Mouse (Mus musculus) intestine, embryonic 14.5 days (tissue): ENCODE results near the gene Trabd2b. TPM values are rescaled to one million over a fixed set of nuclear protein-coding genes. Genes with fewer than 3 reads are reported as not detected.

Source experiments
- ATAC-seq: fragments of 200-750 bp; cut with Nextera tagmentation; replicated peaks from 2 replicates; pipeline ENCODE4 v1.8.0; 2017; ENCODE audit warnings: low read depth, moderate number of reproducible peaks, moderate TSS enrichment, moderate library complexity; ENCODE audit not compliant: low FRiP score, low TSS enrichment
- DNase-seq: peaks from one replicate; pipeline ENCODE4 v3.0.0-alpha.2; 2018; ENCODE audit warnings: low spot score
- H3K27ac ChIP-seq: fragments of 300-500 bp; sonication (generic); 2 replicates; pipeline ENCODE4 v1.5.1; 2014; ENCODE audit warnings: low read depth, mild to moderate bottlenecking, control low read depth
- H3K27me3 ChIP-seq: fragments of 300-500 bp; sonication (generic); replicated peaks from 2 replicates; pipeline ENCODE4 v1.6.1; 2014; ENCODE audit warnings: low read length, control low read depth; ENCODE audit not compliant: control insufficient read depth, insufficient read depth
- H3K36me3 ChIP-seq: fragments of 300-500 bp; sonication (generic); 2 replicates; pipeline ENCODE4 v1.6.1; 2014; ENCODE audit warnings: low read length, control low read depth; ENCODE audit not compliant: control insufficient read depth, insufficient read depth
- H3K4me1 ChIP-seq: fragments of 300-500 bp; sonication (generic); replicated peaks from 2 replicates; pipeline ENCODE4 v1.6.1; 2014; ENCODE audit warnings: low read length, control low read depth, mixed read lengths; ENCODE audit not compliant: control insufficient read depth, insufficient read depth
- H3K4me2 ChIP-seq: fragments of 300-500 bp; sonication (generic); 2 replicates; pipeline ENCODE4 v1.6.1; 2014; ENCODE audit warnings: low read length
- H3K4me3 ChIP-seq: fragments of 300-500 bp; sonication (generic); 2 replicates; pipeline ENCODE4 v1.5.1; 2014; ENCODE audit warnings: low read depth, low read length, control low read depth, mixed read lengths
- H3K9ac ChIP-seq: fragments of 300-500 bp; sonication (generic); 2 replicates; pipeline ENCODE4 v1.6.1; 2014; ENCODE audit warnings: mild to moderate bottlenecking, low read length
- H3K9me3 ChIP-seq: fragments of 300-500 bp; sonication (generic); 2 replicates; pipeline ENCODE4 v1.6.1; 2016; ENCODE audit warnings: low read length, control low read depth; ENCODE audit not compliant: control insufficient read depth
- WGBS: fragments of 180-500 bp; shearing (Covaris S2); extraction: QIAGEN DNeasy Blood & Tissue Kit; methylation state at CpG from one replicate; pipeline ENCODE4 v1.1.7; 2014; 5-methylcytosine and 5-hydroxymethylcytosine counted together
- polyA plus RNA-seq: library from polyadenylated mRNA; unstranded; fragments of >200 nt; fragmentation: Nextera tagmentation; extraction: Ambion mirVana; gene quantifications from 2 replicates; pipeline ENCODE4 v1.2.1, GENCODE M21; 2014

Trabd2b gene
- polyA plus RNA-seq, 1 experiment from 2014 or later, result 0.72 TPM

DNA sequence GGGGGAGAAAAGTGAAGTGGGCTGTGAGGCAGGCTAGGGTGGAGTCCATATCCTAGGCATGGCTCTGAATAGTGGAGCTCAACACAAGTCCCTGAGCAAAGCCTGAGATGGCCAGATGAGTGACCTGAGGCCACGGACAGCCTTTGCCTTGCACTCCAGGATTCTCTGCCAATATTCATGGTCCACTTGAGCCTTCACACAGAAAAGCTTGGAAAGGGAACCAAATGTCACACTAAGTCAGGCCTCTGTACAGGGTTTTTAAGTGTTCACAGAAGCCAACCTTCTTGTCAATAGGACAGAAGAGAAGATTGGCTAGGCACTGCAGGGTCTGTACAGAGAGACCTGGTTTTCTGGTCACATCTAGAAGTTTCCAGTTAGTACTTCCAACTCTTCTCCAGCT, 134.7 kb downstream of the Trabd2b start:
- no peak for DNase-seq
- no peaks in the 10 kb centered on the region for H3K27me3 ChIP-seq
- H3K9ac ChIP-seq, result no peak overlapping the region
- ATAC-seq, result no peak
- no peak overlapping the region for H3K27ac ChIP-seq
- H3K4me3 ChIP-seq, result no peak overlapping the region
- H3K4me2 ChIP-seq, result no peak overlapping the region
- H3K4me1 ChIP-seq, result no peaks in the 10 kb centered on the region
- WGBS, result 88% methylated on average over 1 of the region's 1 CpGs
- H3K9me3 ChIP-seq, result no peaks in the 10 kb centered on the region
- no peaks in the 10 kb centered on the region for H3K36me3 ChIP-seq

DNA sequence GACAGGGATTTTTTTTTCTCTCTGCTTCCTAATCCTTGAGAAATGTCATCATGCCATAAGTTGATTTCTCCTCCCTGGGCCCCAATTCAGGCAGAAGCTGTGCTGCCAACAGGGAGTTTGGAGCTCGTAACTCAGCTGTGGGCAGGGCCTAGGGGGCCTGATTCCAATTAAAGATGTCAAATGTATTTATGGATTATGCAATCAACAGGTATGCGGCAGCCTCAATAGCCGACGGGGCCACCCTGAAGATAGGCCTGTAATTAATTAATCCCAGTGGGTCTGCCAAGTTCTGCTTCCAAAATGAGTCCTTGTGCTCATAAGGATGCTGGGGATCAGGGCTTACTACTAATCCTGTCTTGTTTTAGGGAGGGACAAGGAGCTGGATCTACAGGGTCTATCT, 135.6 kb downstream of the Trabd2b start:
- 61% methylated on average over 4 of the region's 4 CpGs for WGBS
- Histone ChIP-seq H3K27me3 (no peaks in the 10 kb centered on the region), H3K9me3 (no peaks in the 10 kb centered on the region), H3K9ac (no peak overlapping the region), H3K4me2 (no peak overlapping the region), H3K4me1 (no peaks in the 10 kb centered on the region), H3K36me3 (no peaks in the 10 kb centered on the region), H3K27ac (no peak overlapping the region), H3K4me3 (no peak overlapping the region)
- DNase-seq (no peak), ATAC-seq (no peak)

DNA sequence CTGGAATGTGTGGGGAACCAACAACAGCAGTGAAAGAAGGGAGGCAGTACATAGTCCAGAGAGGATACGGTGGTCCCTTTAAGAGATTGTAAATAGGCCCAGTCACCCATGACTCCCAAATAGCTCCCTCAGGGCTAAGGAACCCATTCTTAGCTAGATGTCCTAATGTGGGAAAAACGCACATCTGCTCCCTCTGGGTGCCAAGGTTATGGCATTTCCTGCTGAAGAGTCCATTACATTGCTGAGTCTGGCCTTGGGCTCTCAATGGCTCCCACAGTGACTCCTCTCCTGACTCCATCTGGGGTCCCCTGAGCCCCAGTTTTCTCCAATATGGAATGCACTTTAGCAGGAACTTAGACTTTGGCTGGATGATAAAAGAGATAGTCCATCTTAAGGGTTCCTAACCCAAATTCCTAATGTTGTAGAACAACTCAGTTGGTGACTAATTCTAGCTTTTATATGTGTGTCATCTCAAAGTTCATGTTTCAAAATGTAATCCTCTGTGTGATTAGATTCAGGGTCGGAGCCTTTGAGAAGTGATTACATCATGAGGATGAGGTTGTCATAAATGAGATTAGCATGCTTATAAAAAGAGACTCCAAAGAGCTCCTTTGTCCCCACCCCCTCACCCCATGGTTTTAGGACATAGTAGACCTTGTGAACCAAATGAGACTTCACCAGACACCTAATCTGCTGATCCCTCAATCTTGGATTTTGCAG, 139.1 kb downstream of the Trabd2b start:
- Histone ChIP-seq H3K4me3 (no peak overlapping the region), H3K36me3 (no peaks in the 10 kb centered on the region), H3K9ac (no peak overlapping the region), H3K4me1 (0 out of 2 replicates have a peak, but pooled peaks cover under 1% of the 10 kb centered on the region), H3K4me2 (no peak overlapping the region), H3K27ac (no peak overlapping the region), H3K27me3 (no peaks in the 10 kb centered on the region), H3K9me3 (no peaks in the 10 kb centered on the region)
- ATAC-seq (no peak), DNase-seq (no peak)
- 77% methylated on average over 3 of the region's 3 CpGs for WGBS

DNA sequence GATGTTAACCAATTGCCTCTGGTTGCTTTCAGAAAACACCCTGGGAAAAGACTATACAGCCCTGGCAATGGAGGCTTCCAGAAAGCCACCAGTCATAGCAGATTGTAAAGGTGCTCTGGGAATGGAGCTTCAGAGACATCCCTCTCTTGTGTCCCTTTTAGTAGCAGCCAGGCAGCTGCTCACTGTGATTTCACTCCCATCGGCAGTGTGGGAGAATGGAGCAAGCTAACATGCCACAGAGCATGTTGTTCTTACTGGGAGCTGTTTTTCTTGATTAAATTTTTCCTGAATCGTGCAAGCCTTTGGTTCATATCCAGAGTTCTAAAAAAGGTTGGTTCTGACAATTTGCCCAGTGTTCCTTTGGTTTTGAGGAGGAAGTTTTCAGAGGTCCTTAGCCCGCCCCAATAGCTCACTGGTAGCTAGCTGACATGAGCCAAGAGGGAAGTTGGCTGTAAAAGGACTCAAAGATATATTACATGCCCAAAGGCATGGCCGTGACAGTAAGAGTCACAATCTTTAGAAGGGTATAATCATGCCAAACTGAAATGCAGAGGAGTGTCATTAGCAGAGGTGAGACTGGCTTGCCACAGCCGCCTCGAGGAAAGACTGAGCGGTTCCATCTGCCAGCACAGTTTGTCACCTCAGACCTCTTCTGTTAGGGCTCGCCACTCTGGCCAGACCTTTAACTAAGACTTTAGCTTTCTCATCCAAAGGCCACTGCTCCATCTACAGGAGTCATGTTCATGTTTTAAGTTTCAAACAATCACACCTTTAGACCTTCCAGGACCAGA, 141.3 kb downstream of the Trabd2b start:
- Histone ChIP-seq H3K36me3 (no peaks in the 10 kb centered on the region), H3K4me1 (peaks cover 9% of the 10 kb centered on the region; the same call in 1 of the 2 replicates), H3K27ac (no peak overlapping the region), H3K4me2 (no peak overlapping the region), H3K4me3 (no peak overlapping the region), H3K27me3 (no peaks in the 10 kb centered on the region), H3K9ac (no peak overlapping the region), H3K9me3 (no peaks in the 10 kb centered on the region)
- ATAC-seq (no peak), DNase-seq (peak; percentile 38)
- WGBS, result 72% methylated on average over 8 of the region's 8 CpGs

DNA sequence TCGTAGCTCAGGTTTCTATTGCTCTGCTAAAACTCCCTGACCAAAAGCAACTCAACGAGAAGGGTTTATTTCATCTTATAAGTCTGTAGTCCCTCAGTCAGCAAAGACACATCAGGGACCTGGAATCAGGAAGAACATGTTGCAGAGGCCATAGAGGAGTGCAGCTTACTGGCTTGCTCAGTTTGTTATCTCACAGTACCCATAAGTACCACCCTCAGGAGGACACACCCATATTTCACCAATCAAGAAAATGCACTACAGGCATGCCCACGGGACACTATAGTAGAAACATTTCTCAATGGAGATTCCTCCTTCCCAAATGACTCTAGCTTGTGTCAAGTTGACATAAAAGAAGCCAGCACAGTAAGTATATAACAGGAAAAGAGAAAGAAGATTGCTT, 143.0 kb downstream of the Trabd2b start:
- no peak overlapping the region for H3K27ac ChIP-seq
- WGBS, result 78% methylated on average over 3 of the region's 3 CpGs
- peaks cover 9% of the 10 kb centered on the region; the same call in 1 of the 2 replicates for H3K4me1 ChIP-seq
- H3K4me3 ChIP-seq, result no peak overlapping the region
- peak; percentile 34 for DNase-seq
- H3K27me3 ChIP-seq, result no peaks in the 10 kb centered on the region
- H3K9ac ChIP-seq, result no peak overlapping the region
- no peak for ATAC-seq
- no peaks in the 10 kb centered on the region for H3K36me3 ChIP-seq
- no peak overlapping the region for H3K4me2 ChIP-seq
- no peaks in the 10 kb centered on the region for H3K9me3 ChIP-seq

DNA sequence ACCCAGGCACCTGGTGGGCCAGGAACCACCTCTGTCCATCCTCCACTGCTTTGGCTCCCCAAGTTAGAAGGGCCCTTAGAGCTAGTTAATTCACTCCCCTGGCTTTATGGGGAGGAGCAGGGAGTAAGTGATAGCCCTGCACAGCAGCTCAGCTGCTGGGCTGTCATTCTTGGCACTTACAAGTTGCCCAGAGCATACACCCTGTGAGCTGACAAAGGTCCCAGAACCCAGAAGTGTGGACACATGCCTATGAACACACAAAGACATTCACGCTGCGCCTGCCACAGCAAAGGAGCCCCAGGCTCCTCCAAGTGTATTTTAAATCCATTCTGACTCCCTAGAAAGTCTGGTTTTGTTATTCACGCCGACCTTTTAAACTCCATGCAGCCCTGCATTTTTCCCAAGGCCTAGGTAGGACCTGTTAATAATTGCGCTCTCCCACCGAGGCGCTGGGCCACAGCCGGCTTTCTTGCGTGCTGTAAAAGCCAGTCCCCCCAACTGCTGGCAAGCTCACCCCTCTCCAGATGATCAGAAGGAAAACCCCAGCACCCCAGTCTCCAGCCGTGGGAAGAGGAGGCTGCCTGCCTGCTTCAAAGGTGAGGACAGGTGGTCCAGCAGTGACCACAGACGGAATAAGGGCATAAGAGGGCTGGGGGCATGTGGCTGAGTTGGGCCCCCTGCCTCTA, 144.1 kb downstream of the Trabd2b start:
- no peak overlapping the region for H3K9ac ChIP-seq
- H3K36me3 ChIP-seq, result no peaks in the 10 kb centered on the region
- DNase-seq (peak; percentile 50), ATAC-seq (no peak)
- no peaks in the 10 kb centered on the region for H3K27me3 ChIP-seq
- H3K27ac ChIP-seq, result no peak overlapping the region
- H3K4me1 ChIP-seq, result peaks cover 9% of the 10 kb centered on the region; the same call in 1 of the 2 replicates
- WGBS, result 48% methylated on average over 11 of the region's 11 CpGs
- no peak overlapping the region for H3K4me2 ChIP-seq
- no peaks in the 10 kb centered on the region for H3K9me3 ChIP-seq
- H3K4me3 ChIP-seq, result no peak overlapping the region

DNA sequence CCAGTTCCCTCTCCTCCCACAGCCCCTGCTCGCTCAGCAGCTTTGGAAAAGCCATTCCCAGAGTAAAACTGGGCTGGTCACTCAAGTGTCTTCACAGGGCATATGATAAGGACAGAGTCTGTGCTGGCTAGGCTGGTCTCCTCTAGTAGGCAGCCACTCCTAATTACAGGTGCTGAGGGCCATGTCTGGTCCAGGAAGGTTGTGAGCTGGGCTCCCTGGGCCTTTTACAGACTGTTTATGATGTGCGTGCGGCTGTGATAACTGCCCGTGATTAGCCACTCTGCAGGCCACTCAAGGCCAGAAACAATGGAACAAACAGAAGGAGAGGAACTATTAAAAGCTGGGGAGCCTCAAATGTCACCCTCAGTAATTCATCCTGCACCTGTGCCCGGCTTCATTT, 150.4 kb downstream of the Trabd2b start:
- Histone ChIP-seq H3K4me3 (no peak overlapping the region), H3K27me3 (no peaks in the 10 kb centered on the region), H3K9ac (no peak overlapping the region), H3K9me3 (no peaks in the 10 kb centered on the region), H3K4me1 (0 out of 2 replicates have a peak, but pooled peaks cover 2% of the 10 kb centered on the region), H3K4me2 (no peak overlapping the region), H3K36me3 (no peaks in the 10 kb centered on the region), H3K27ac (no peak overlapping the region)
- no peak for DNase-seq
- ATAC-seq, result no peak
- WGBS, result 60% methylated on average over 5 of the region's 5 CpGs

DNA sequence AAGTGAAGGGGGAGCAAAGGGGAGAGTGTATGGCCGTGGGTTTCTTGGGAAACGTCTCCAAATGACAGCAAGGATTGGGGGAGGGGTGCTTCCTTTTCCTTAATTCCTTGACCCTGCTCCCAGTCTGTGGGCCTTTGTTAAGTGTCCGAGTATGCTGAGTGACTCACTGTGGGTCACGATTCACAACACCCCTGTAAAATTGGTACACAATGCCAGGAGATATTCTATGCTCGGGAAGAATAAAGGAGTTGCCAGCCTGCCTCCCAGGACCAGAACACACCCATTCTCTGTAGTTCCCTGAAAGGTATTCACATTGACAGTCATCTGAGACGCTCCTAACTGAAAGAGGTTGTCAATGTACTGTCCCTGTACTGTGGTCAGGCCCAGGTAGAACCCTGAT, 151.2 kb downstream of the Trabd2b start:
- no peaks in the 10 kb centered on the region for H3K27me3 ChIP-seq
- H3K4me3 ChIP-seq, result no peak overlapping the region
- no peaks in the 10 kb centered on the region for H3K36me3 ChIP-seq
- H3K9ac ChIP-seq, result no peak overlapping the region
- H3K27ac ChIP-seq, result no peak overlapping the region
- H3K4me1 ChIP-seq, result 0 out of 2 replicates have a peak, but pooled peaks cover 2% of the 10 kb centered on the region
- no peak for DNase-seq
- H3K9me3 ChIP-seq, result no peaks in the 10 kb centered on the region
- 55% methylated on average over 6 of the region's 6 CpGs for WGBS
- H3K4me2 ChIP-seq, result no peak overlapping the region
- ATAC-seq, result no peak
